Mouse (Mus musculus) left cerebral cortex, adult 2 months (tissue): ENCODE data around the gene Ccl2. TPM values are rescaled to one million over a fixed set of nuclear protein-coding genes. Genes with fewer than 3 reads are reported as not detected.
A peak's percentile ranks its signal among the peaks of the same experiment; 100 is the strongest.

Source experiments
- DNase-seq, 2 experiments: peaks; one replicate each; pipeline ENCODE4 v3.0.0; 2021 to 2022; ENCODE audit warnings: low spot score in 2 of 2, mixed read lengths in 1 of 2; ENCODE audit errors: extremely low spot score in 1 of 2
- H3K27ac ChIP-seq: fragments of 200-600 bp; 2 replicates; pipeline ENCODE4 v1.8.1; 2022
- H3K4me3 ChIP-seq: fragments of 200-600 bp; 2 replicates; pipeline ENCODE4 v1.8.1; 2022
- CTCF ChIP-seq: fragments of 200-600 bp; IDR thresholded peaks from 2 replicates; pipeline ENCODE4 v1.8.1; 2022; ENCODE audit warnings: antibody characterized with exemption, mild to moderate bottlenecking, moderate library complexity
- intact Hi-C: fragments of 180-260 bp; cut with DNase I; formaldehyde crosslinking; loops from one replicate; pipeline ENCODE4 v1.15.1; 2025
- total RNA-seq, 2 experiments: library from RNA; stranded (reverse); gene quantifications; 2 replicates each; pipeline ENCODE4 v1.2.3; 2021

The Ccl2 gene
- total RNA-seq, 2 experiments from 2014 or later = not detected

GRCm38 (mm10) chr11:82039132-82039660 is 3.8 kb downstream of the Ccl2 start:
- no peak for TF ChIP-seq CTCF
- intact Hi-C loops = loop anchor here (5.0 kb wide), 1 partner anchor 42 kb away; no protein-coding TSS in a partner anchor
- DNase-seq = no peak
- no peak overlapping the region for H3K4me3 ChIP-seq
- no peak overlapping the region for H3K27ac ChIP-seq

GRCm38 (mm10) chr11:82041671-82042080 is 6.3 kb downstream of the Ccl2 start:
- no peak overlapping the region for H3K4me3 ChIP-seq
- no peak for DNase-seq
- no peak overlapping the region for H3K27ac ChIP-seq
- TF ChIP-seq CTCF = no peak
- intact Hi-C loops = no loop called here

GRCm38 (mm10) chr11:82045471-82045870 is 10.1 kb downstream of the Ccl2 start, which contains the start of gene Ccl7:
TSS of gene Ccl7 (plus strand) at chr11:82045712.
- TF ChIP-seq CTCF = no peak
- DNase-seq = no peak

GRCm38 (mm10) chr11:82047746-82048415 is 12.5 kb downstream of the Ccl2 start:
- DNase-seq = no peak

More at GRCm38 (mm10) chr11:82045471-82045870, 10.1 kb downstream of the Ccl2 start, which contains the start of gene Ccl7:
- Histone ChIP-seq H3K27ac (no peak within 1 kb of the TSS), H3K4me3 (no peak within 1 kb of the TSS)
- intact Hi-C loops = no loop called here

GRCm38 (mm10) chr11:82053849-82054248 is 18.5 kb downstream of the Ccl2 start:
- Histone ChIP-seq H3K27ac (no peak overlapping the region), H3K4me3 (no peak overlapping the region)
- DNase-seq = no peak
- TF ChIP-seq CTCF = no peak
- intact Hi-C loops = no loop called here

More at GRCm38 (mm10) chr11:82047746-82048415, 12.5 kb downstream of the Ccl2 start:
- TF ChIP-seq CTCF = peak; percentile 48
- Histone ChIP-seq H3K4me3 (no peak overlapping the region), H3K27ac (no peak overlapping the region)
- intact Hi-C loops = loop anchor here (2.0 kb wide), 1 partner anchor 129 kb away; no protein-coding TSS in a partner anchor

- DNase-seq = peak; percentile 22 to 23
- intact Hi-C loops = no loop called here
- no peak within 1 kb of the TSS for H3K27ac ChIP-seq
- H3K4me3 ChIP-seq = no peak within 1 kb of the TSS
- TF ChIP-seq CTCF = no peak
These were observed 22.3 kb downstream of the Ccl2 start, which contains the start of gene Ccl11 for GRCm38 (mm10) chr11:82057646-82058045. TSS of gene Ccl11 (plus strand) at chr11:82057823.

- no peak for DNase-seq
- TF ChIP-seq CTCF = no peak
- H3K27ac ChIP-seq = no peak overlapping the region
- intact Hi-C loops = no loop called here
- no peak overlapping the region for H3K4me3 ChIP-seq
These were observed 26.9 kb downstream of the Ccl2 start for GRCm38 (mm10) chr11:82062226-82062625.

GRCm38 (mm10) chr11:82063454-82063853 is 28.1 kb downstream of the Ccl2 start:
- no peak for TF ChIP-seq CTCF
- DNase-seq = no peak
- intact Hi-C loops = no loop called here
- no peak overlapping the region for H3K4me3 ChIP-seq
- no peak overlapping the region for H3K27ac ChIP-seq

GRCm38 (mm10) chr11:82066953-82067571 is 31.7 kb downstream of the Ccl2 start:
- TF ChIP-seq CTCF = no peak
- Histone ChIP-seq H3K4me3 (no peak overlapping the region), H3K27ac (no peak overlapping the region)
- intact Hi-C loops = no loop called here
- no peak for DNase-seq

- DNase-seq = no peak
- Histone ChIP-seq H3K4me3 (no peak overlapping the region), H3K27ac (no peak overlapping the region)
- no peak for TF ChIP-seq CTCF
- intact Hi-C loops = no loop called here
These were observed 35.7 kb downstream of the Ccl2 start for GRCm38 (mm10) chr11:82071076-82071475.

- H3K27ac ChIP-seq = no peak overlapping the region
- DNase-seq = no peak
- peak; percentile 31 for TF ChIP-seq CTCF
- intact Hi-C loops = no loop called here
- no peak overlapping the region for H3K4me3 ChIP-seq
These were observed 37.0 kb downstream of the Ccl2 start for GRCm38 (mm10) chr11:82072374-82072773.

- intact Hi-C loops = no loop called here
These were observed 37.6 kb downstream of the Ccl2 start for GRCm38 (mm10) chr11:82072984-82073383.

More at GRCm38 (mm10) chr11:82072984-82073383, 37.6 kb downstream of the Ccl2 start:
- no peak for DNase-seq
- no peak for TF ChIP-seq CTCF
- Histone ChIP-seq H3K27ac (no peak overlapping the region), H3K4me3 (no peak overlapping the region)
